Mouse (Mus musculus) olfactory bulb, adult 2 months (tissue): Measurements from ENCODE around the gene Il18.

Experiments used
- CTCF ChIP-seq: fragments of 200-500 bp; IDR thresholded peaks from 2 replicates; pipeline ENCODE4 v1.5.1; 2012; ENCODE audit warnings: low read depth, mild to moderate bottlenecking, low read length, moderate library complexity; ENCODE audit not compliant: insufficient read depth
- POLR2A ChIP-seq: fragments of 200-500 bp; IDR thresholded peaks from 2 replicates; pipeline ENCODE4 v1.6.1; 2012; ENCODE audit warnings: mild to moderate bottlenecking, low read depth, low read length, moderate library complexity; ENCODE audit not compliant: insufficient read depth

DNA sequence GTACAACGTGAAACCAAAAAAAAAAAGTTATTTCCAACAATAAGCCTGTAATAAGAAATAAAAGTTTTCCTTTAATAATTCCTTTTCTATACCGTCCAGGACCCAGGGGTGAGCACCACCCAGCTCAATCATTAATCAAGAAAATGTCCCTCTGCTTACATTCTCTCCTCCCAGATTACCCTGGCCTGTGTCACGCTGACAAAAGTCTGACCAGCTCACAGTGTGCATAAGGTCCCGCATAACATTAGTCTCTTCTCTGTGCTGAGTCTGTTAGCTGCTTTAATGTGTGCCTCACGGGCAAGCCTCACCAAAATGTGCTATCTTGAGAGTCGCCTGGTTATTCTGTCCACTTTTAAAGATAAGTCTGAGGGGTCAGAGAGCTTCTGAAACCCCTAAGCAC, 49.2 kb upstream of the Il18 start:
- TF ChIP-seq POLR2A: no peak
- no peak for TF ChIP-seq CTCF
